Mouse (Mus musculus) ES-E14 (cell line): Measurements from ENCODE around the gene Map3k1. TPM values are rescaled to one million over a fixed set of nuclear protein-coding genes. Genes with fewer than 3 reads are reported as not detected.

Experiments
- DNase-seq: peaks from one replicate; pipeline ENCODE4 v3.0.0-alpha.2; 2013; ENCODE audit warnings: low read depth, low spot score
- H3K27ac ChIP-seq: 2 replicates; pipeline ENCODE4 v1.5.1; 2012; ENCODE audit warnings: low read depth, mild to moderate bottlenecking, low read length, moderate library complexity, mixed read lengths; ENCODE audit not compliant: poor library complexity, insufficient read depth, severe bottlenecking
- H3K36me3 ChIP-seq: 2 replicates; pipeline ENCODE4 v1.6.1; 2012; ENCODE audit warnings: mild to moderate bottlenecking, low read length, moderate library complexity, mixed read lengths; ENCODE audit not compliant: control insufficient read depth, poor library complexity, insufficient read depth, severe bottlenecking
- H3K4me1 ChIP-seq, 2 experiments: fragments of 150-350 bp in 1 of 2; sonication (generic) in 1 of 2; 2 replicates each; pipeline ENCODE4 v1.6.1; 2012; ENCODE audit warnings: low read length in 2 of 2, mild to moderate bottlenecking in 1 of 2, mixed read lengths in 1 of 2; ENCODE audit not compliant: control insufficient read depth in 2 of 2, insufficient read depth in 2 of 2, poor library complexity in 1 of 2
- H3K4me3 ChIP-seq, 2 experiments: fragments of 150-350 bp in 1 of 2; sonication (generic) in 1 of 2; 2 replicates each; pipeline ENCODE4 v1.5.1; 2012; ENCODE audit warnings: low read length in 2 of 2, low read depth in 1 of 2, mild to moderate bottlenecking in 1 of 2, mixed read lengths in 1 of 2; ENCODE audit not compliant: insufficient read depth in 1 of 2, poor library complexity in 1 of 2, severe bottlenecking in 1 of 2
- H3K9ac ChIP-seq: 2 replicates; pipeline ENCODE4 v1.6.1; 2012; ENCODE audit warnings: low read depth, mild to moderate bottlenecking, low read length, mixed read lengths; ENCODE audit not compliant: poor library complexity, insufficient read depth, severe bottlenecking
- H3K9me3 ChIP-seq: fragments of 150-350 bp; sonication (generic); 2 replicates; pipeline ENCODE4 v1.6.1; 2012; ENCODE audit warnings: low read depth, mild to moderate bottlenecking, low read length; ENCODE audit not compliant: control insufficient read depth, insufficient read depth
- CHD2 ChIP-seq: IDR thresholded peaks from 2 replicates; pipeline ENCODE4 v1.6.1; 2014; ENCODE audit warnings: mild to moderate bottlenecking, low read depth, low read length, inconsistent platforms
- HCFC1 ChIP-seq: IDR thresholded peaks from 2 replicates; pipeline ENCODE4 v1.6.1; 2012; ENCODE audit warnings: low read length, inconsistent platforms, borderline replicate concordance; ENCODE audit not compliant: insufficient read depth
- MAFK ChIP-seq: IDR thresholded peaks from 2 replicates; pipeline ENCODE4 v1.6.1; 2014; ENCODE audit warnings: mild to moderate bottlenecking, low read depth, low read length, inconsistent platforms; ENCODE audit not compliant: insufficient read depth
- ZC3H11A ChIP-seq: IDR thresholded peaks from 2 replicates; pipeline ENCODE4 v1.6.1; 2012; ENCODE audit warnings: low read depth, mild to moderate bottlenecking, inconsistent platforms, low read length, borderline replicate concordance
- ZNF384 ChIP-seq: IDR thresholded peaks from 2 replicates; pipeline ENCODE4 v1.6.1; 2012; ENCODE audit warnings: low read depth, low read length, inconsistent platforms
- in situ Hi-C, 2 experiments: fragments of 600-800 bp; cut with MboI; formaldehyde crosslinking; loops; one replicate each; pipeline ENCODE4 v1.15.1; 2025; ENCODE audit warnings: low sequenced_read_pairs in 2 of 2, inconsistent platforms in 1 of 2; ENCODE audit not compliant: unreplicated experiment in 2 of 2
- total RNA-seq: library from RNA; depleted of rRNA; stranded (reverse); fragments of 300-350 nt; gene quantifications from 2 replicates; pipeline ENCODE4 v1.2.3, GENCODE M21; 2012

The Map3k1 gene
- total RNA-seq, 1 experiment: 17.1 TPM

DNA sequence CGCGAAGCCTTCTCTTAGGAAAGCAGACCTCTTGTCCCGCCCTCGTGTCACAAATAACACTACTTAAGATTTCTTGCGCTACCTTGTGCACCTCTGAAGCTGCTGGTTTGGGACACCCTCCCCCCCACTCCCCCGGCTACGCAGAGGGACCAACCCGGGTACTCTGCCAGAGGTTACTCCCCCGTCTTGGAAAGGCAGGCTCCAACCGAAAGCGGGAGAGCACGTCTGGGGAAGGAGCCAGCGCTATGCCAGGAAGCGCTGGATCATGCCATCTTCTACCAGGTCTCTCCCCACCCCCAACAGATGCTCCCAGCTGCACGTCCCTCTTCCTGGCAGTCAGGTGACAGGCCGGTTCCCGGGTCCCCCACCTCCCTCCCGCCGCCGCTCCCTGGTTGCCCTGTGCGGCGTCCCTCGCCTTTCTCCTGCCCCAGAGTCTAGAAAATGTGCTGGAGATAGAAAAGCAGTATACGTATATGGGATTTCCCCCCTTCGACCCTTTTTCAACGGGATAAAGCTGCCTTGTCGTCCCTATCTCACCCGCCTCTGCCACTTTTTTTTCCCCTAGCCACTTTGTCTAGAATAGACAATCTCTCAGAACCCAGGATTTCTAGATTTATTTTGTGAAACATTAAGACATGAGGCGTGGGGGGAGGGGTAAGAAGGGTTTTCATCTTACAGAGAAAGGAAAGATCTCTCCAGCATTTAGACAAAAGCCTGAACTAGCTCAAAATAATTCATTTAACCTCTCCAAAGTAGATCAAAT is 854 bp upstream of the Map3k1 start:
- Histone ChIP-seq H3K4me3 (peak overlapping the region; percentile 76 to 95), H3K9ac (peak overlapping the region; percentile 86), H3K9me3 (no peaks in the 10 kb centered on the region), H3K36me3 (no peaks in the 10 kb centered on the region), H3K27ac (peak overlapping the region; percentile 74), H3K4me1 (peaks cover 3 to 6% of the 10 kb centered on the region in 2 experiments)
- TF ChIP-seq HCFC1 (no peak), CHD2 (no peak), ZC3H11A (no peak), MAFK (no peak), ZNF384 (no peak)
- in situ Hi-C loops: no loop called here
- DNase-seq: peak; percentile 54

DNA sequence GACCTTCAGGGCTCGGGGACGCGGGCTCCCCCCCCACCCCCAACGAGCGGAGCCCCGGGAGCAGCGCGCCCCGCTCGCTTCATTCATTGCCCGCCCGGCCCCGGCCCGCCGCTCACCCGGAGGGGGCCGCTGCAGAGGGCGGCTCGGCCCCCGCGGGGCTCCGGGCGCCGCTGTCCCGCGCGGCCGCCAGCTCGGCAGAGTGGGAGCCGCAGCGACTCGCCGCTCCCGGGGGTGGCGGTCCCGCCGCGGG is 481 bp downstream of the Map3k1 start:
- no peak for TF ChIP-seq CHD2
- TF ChIP-seq ZNF384: no peak
- Histone ChIP-seq H3K27ac (peak overlapping the region; percentile 59; the same call in 1 of the 2 replicates), H3K4me3 (peak overlapping the region; percentile 90 to 95), H3K36me3 (no peaks in the 10 kb centered on the region), H3K9me3 (no peaks in the 10 kb centered on the region), H3K4me1 (peaks cover 5 to 7% of the 10 kb centered on the region in 2 experiments), H3K9ac (peak overlapping the region; percentile 89)
- no peak for DNase-seq
- in situ Hi-C loops: no loop called here

DNA sequence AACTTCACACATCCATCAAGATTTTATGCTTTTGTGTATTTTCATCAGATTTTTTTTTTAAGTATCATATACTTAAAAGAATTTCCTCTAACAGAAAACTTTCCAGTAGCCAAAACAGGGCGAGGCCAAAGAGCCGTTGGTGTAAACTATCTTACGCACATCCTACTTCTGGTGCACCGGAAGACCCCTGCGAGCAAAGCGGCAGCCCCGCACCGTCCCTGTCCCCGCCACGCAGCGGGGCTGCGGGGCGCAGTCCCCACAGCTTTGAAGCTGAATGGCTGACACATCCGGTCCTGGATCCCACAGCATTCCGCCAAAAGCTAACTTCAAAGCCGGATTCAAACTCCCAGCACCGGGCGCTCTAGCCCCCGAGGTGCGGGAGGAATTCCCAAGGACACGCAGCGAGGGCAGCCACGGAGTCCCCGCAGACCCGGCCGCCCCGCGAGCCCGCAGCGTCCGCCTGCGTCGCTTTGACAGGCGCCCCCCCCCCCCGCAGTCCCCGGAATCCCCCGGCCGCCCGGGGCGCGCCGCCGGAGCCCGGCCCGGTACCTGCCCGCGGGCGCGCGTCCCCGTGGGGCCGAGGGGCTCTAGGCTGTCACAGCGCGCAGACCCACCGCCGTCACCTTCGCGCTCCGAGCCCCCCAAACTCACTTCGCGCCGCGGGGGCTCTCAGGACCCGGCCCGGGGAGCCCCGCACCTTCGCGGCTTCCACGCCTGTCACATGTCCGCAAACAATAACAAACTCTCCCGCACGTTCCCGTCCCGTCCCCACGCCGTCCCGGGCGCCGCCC is 1.0 kb downstream of the Map3k1 start:
- peaks cover 5 to 7% of the 10 kb centered on the region in 2 experiments for H3K4me1 ChIP-seq
- peak overlapping the region; percentile 18; the same call in 1 of the 2 replicates for H3K27ac ChIP-seq
- DNase-seq: no peak
- TF ChIP-seq MAFK (no peak), CHD2 (no peak)
- no peaks in the 10 kb centered on the region for H3K9me3 ChIP-seq
- peak overlapping the region; percentile 89 for H3K9ac ChIP-seq
- H3K36me3 ChIP-seq: no peaks in the 10 kb centered on the region
- in situ Hi-C loops: no loop called here
- H3K4me3 ChIP-seq: peak overlapping the region; percentile 90 to 95

- Histone ChIP-seq H3K36me3 (no peaks in the 10 kb centered on the region), H3K4me1 (peaks cover 5 to 7% of the 10 kb centered on the region in 2 experiments), H3K27ac (no peak overlapping the region)
These were observed 1.6 kb downstream of the Map3k1 start for GRCm38 (mm10) chr13:111807105-111807595.

More at GRCm38 (mm10) chr13:111807105-111807595, 1.6 kb downstream of the Map3k1 start:
- Histone ChIP-seq H3K9me3 (no peaks in the 10 kb centered on the region), H3K4me3 (peak overlapping the region; percentile 90 to 95; a peak in 3 of 4 replicates), H3K9ac (no peak overlapping the region; the same call in 1 of the 2 replicates)
- in situ Hi-C loops: no loop called here
- TF ChIP-seq CHD2 (no peak), ZC3H11A (no peak), MAFK (no peak), ZNF384 (no peak), HCFC1 (no peak)
- DNase-seq: no peak
